Mouse (Mus musculus): ENCODE measurements around the gene Htr1d. TPM values are rescaled to one million over a fixed set of nuclear protein-coding genes. Genes with fewer than 3 reads are reported as not detected.

The Htr1d gene
- polyA plus RNA-seq, 1 experiment: not detected

GRCm38 (mm10) chr4:136469941-136470346, 46.6 kb downstream of the Htr1d start:
- under 1% methylated on average over 54 of the region's 55 CpGs for WGBS
- Histone ChIP-seq H3K4me3 (ENCODE audit: insufficient read depth, low read depth, low read length) (peak overlapping the region; percentile 95), H3K27ac (ENCODE audit: insufficient read depth, low read depth, low read length) (peak overlapping the region; percentile 93; the same call in 1 of the 2 replicates), H3K4me1 (ENCODE audit: control insufficient read depth, insufficient read depth, low read length) (peaks cover 4% of the 10 kb centered on the region)
- TF ChIP-seq CTCF (IDR thresholded peaks at IDR 0.05; ENCODE audit: insufficient read depth, low read depth, low read length) (no peak), POLR2A (IDR thresholded peaks at IDR 0.05; ENCODE audit: insufficient read depth, low read depth, low read length) (0 out of 2 replicates have a peak, but pooled peaks have one; percentile 2)

- peaks cover 4% of the 10 kb centered on the region for H3K4me1 ChIP-seq (ENCODE audit: control insufficient read depth, insufficient read depth, low read length)
- H3K4me3 ChIP-seq (ENCODE audit: insufficient read depth, low read depth, low read length): peak overlapping the region; percentile 95
- H3K27ac ChIP-seq (ENCODE audit: insufficient read depth, low read depth, low read length): peak overlapping the region; percentile 93
- WGBS: 1% methylated on average over 57 of the region's 58 CpGs
- TF ChIP-seq CTCF (IDR thresholded peaks at IDR 0.05; ENCODE audit: insufficient read depth, low read depth, low read length) (no peak), POLR2A (IDR thresholded peaks at IDR 0.05; ENCODE audit: insufficient read depth, low read depth, low read length) (peak; percentile 38; the same call in 1 of the 2 replicates)
These were observed 47.2 kb downstream of the Htr1d start for GRCm38 (mm10) chr4:136470347-136471071.

- no peak overlapping the region for H3K4me3 ChIP-seq (ENCODE audit: insufficient read depth, low read depth, low read length)
- no peak overlapping the region for H3K27ac ChIP-seq (ENCODE audit: insufficient read depth, low read depth, low read length)
- H3K4me1 ChIP-seq (ENCODE audit: control insufficient read depth, insufficient read depth, low read length): no peaks in the 10 kb centered on the region
- WGBS: 98% methylated on average over 1 of the region's 1 CpGs
- TF ChIP-seq POLR2A (IDR thresholded peaks at IDR 0.05; ENCODE audit: insufficient read depth, low read depth, low read length): no peak
- TF ChIP-seq CTCF (IDR thresholded peaks at IDR 0.05; ENCODE audit: insufficient read depth, low read depth, low read length): no peak
These were observed 53.4 kb downstream of the Htr1d start for GRCm38 (mm10) chr4:136476692-136477091.

GRCm38 (mm10) chr4:136486549-136486948, 63.2 kb downstream of the Htr1d start:
- Histone ChIP-seq H3K4me3 (ENCODE audit: insufficient read depth, low read depth, low read length) (no peak overlapping the region), H3K27ac (ENCODE audit: insufficient read depth, low read depth, low read length) (no peak overlapping the region), H3K4me1 (ENCODE audit: control insufficient read depth, insufficient read depth, low read length) (no peaks in the 10 kb centered on the region)
- 92% methylated on average over 2 of the region's 2 CpGs for WGBS
- no peak for TF ChIP-seq POLR2A (IDR thresholded peaks at IDR 0.05; ENCODE audit: insufficient read depth, low read depth, low read length)
- TF ChIP-seq CTCF (IDR thresholded peaks at IDR 0.05; ENCODE audit: insufficient read depth, low read depth, low read length): no peak

Other genes starting within 250 kb of the Htr1d start
- not detected in 2 replicates for gene Asap3, start 217.2 kb upstream of the Htr1d start, polyA plus RNA-seq (2012; ENCODE audit: insufficient read depth, insufficient read length, low replicate concordance, missing spikeins)
- gene Tcea3, start 175.8 kb upstream of the Htr1d start, polyA plus RNA-seq (2012; ENCODE audit: insufficient read depth, insufficient read length, low replicate concordance, missing spikeins): not detected in 2 replicates
- gene Zfp46, start 138.8 kb upstream of the Htr1d start, polyA plus RNA-seq (2012; ENCODE audit: insufficient read depth, insufficient read length, low replicate concordance, missing spikeins): not detected in 2 replicates
- gene Hnrnpr, start 112.6 kb upstream of the Htr1d start, polyA plus RNA-seq (2012; ENCODE audit: insufficient read depth, insufficient read length, low replicate concordance, missing spikeins): not detected in 2 replicates
- gene 6030445D17Rik, start 38.7 kb downstream of the Htr1d start, polyA plus RNA-seq (2012; ENCODE audit: insufficient read depth, insufficient read length, low replicate concordance, missing spikeins): not detected in 2 replicates
- not detected in 2 replicates for gene Luzp1, start 46.2 kb downstream of the Htr1d start, polyA plus RNA-seq (2012; ENCODE audit: insufficient read depth, insufficient read length, low replicate concordance, missing spikeins)
- gene Kdm1a, start 179.2 kb downstream of the Htr1d start, polyA plus RNA-seq (2012; ENCODE audit: insufficient read depth, insufficient read length, low replicate concordance, missing spikeins): not detected in 2 replicates
- not detected in 2 replicates for gene Tex46, start 186.9 kb downstream of the Htr1d start, polyA plus RNA-seq (2012; ENCODE audit: insufficient read depth, insufficient read length, low replicate concordance, missing spikeins)
- gene Lactbl1, start 199.1 kb downstream of the Htr1d start, polyA plus RNA-seq (2012; ENCODE audit: insufficient read depth, insufficient read length, low replicate concordance, missing spikeins): not detected in 2 replicates

All from olfactory bulb, adult 2 months (tissue).